Mouse (Mus musculus) erythroblast, adult 5-6 weeks (primary cell): ENCODE measurements around the gene Mical1. TPM values are rescaled to one million over a fixed set of nuclear protein-coding genes. Genes with fewer than 3 reads are reported as not detected.
A peak's percentile ranks its signal among the peaks of the same experiment; 100 is the strongest.

Experiments
- ATAC-seq: replicated peaks from 2 replicates; pipeline ENCODE4 v1.8.0; 2016; ENCODE audit warnings: moderate number of reproducible peaks, mild to moderate bottlenecking, moderate TSS enrichment, inconsistent platforms; ENCODE audit not compliant: poor library complexity, low FRiP score, severe bottlenecking
- total RNA-seq, 2 experiments: library from RNA; stranded (forward) in 1 of 2; stranded (reverse) in 1 of 2; fragments of 150-400 nt in 1 of 2; fragments of 200-764, 138-1000 nt in 1 of 2; gene quantifications; 2 replicates each; pipeline versions ENCODE4 v1.2.3 to v1.2.4; 2015 to 2017; ENCODE audit warnings: low replicate concordance in 2 of 2

Mical1 gene
- total RNA-seq, 2 experiments from 2014 or later: 4.6 to 8.9 TPM

GRCm38 (mm10) chr10:41474981-41475391 lies 1.1 kb upstream of the Mical1 start:
- no peak for ATAC-seq

- ATAC-seq: no peak
Measured at GRCm38 (mm10) chr10:41477018-41477277, 834 bp downstream of the Mical1 start.

GRCm38 (mm10) chr10:41477278-41478181 lies 1.4 kb downstream of the Mical1 start:
- no peak for ATAC-seq

- no peak for ATAC-seq
Measured at GRCm38 (mm10) chr10:41479961-41480360, 3.8 kb downstream of the Mical1 start.

- ATAC-seq: no peak
Measured at GRCm38 (mm10) chr10:41480938-41481880, 5.1 kb downstream of the Mical1 start.

- ATAC-seq: no peak
Measured at GRCm38 (mm10) chr10:41482446-41482845, 6.3 kb downstream of the Mical1 start.

- ATAC-seq: no peak
Measured at GRCm38 (mm10) chr10:41485778-41486177, 9.7 kb downstream of the Mical1 start.

GRCm38 (mm10) chr10:41486506-41487170 lies 10.5 kb downstream of the Mical1 start:
- no peak for ATAC-seq

GRCm38 (mm10) chr10:41488877-41489276 lies 12.8 kb downstream of the Mical1 start:
- no peak for ATAC-seq

GRCm38 (mm10) chr10:41489294-41489693 lies 13.2 kb downstream of the Mical1 start:
- ATAC-seq: no peak

GRCm38 (mm10) chr10:41489708-41490517 lies 13.8 kb downstream of the Mical1 start, which contains the start of the genes Smpd2 and Ppil6:
Gene Smpd2 (minus strand): TSS chr10:41490369.
Gene Ppil6 (plus strand): TSS chr10:41490439.
- peak; percentile 78 for ATAC-seq

GRCm38 (mm10) chr10:41490518-41490873 lies 14.4 kb downstream of the Mical1 start:
- ATAC-seq: no peak

GRCm38 (mm10) chr10:41491111-41491510 lies 15.0 kb downstream of the Mical1 start:
- no peak for ATAC-seq

GRCm38 (mm10) chr10:41500941-41501340 lies 24.8 kb downstream of the Mical1 start:
- no peak for ATAC-seq

GRCm38 (mm10) chr10:41504996-41505395 lies 28.9 kb downstream of the Mical1 start:
- ATAC-seq: no peak

- ATAC-seq: 0 out of 2 replicates have a peak, but pooled peaks have one; percentile 54
Measured at GRCm38 (mm10) chr10:41505446-41505845, 29.3 kb downstream of the Mical1 start.

GRCm38 (mm10) chr10:41509160-41509559 lies 33.0 kb downstream of the Mical1 start:
- ATAC-seq: no peak

GRCm38 (mm10) chr10:41514301-41514700 lies 38.2 kb downstream of the Mical1 start:
- no peak for ATAC-seq

GRCm38 (mm10) chr10:41514921-41515320 lies 38.8 kb downstream of the Mical1 start:
- ATAC-seq: no peak
